Mouse (Mus musculus) lung, postnatal 25 days (tissue): Measurements from ENCODE around the gene Pts.
A peak's percentile ranks its signal among the peaks of the same experiment; 100 is the strongest.

Experiments
- DNase-seq: peaks from one replicate; pipeline ENCODE4 v3.0.0; 2022; ENCODE audit warnings: low spot score

The Pts gene

GRCm38 (mm10) chr9:50530890-50531289 is 2.4 kb upstream of the Pts start:
- no peak for DNase-seq

GRCm38 (mm10) chr9:50527860-50528259 is 664 bp downstream of the Pts start:
- no peak for DNase-seq

GRCm38 (mm10) chr9:50525585-50525984 is 2.9 kb downstream of the Pts start:
- DNase-seq = no peak

GRCm38 (mm10) chr9:50524936-50525335 is 3.6 kb downstream of the Pts start:
- no peak for DNase-seq

GRCm38 (mm10) chr9:50522574-50522973 is 6.0 kb downstream of the Pts start:
- DNase-seq = no peak

- DNase-seq = no peak
Measured at GRCm38 (mm10) chr9:50521562-50521961, 7.0 kb downstream of the Pts start.

GRCm38 (mm10) chr9:50520748-50521147 is 7.8 kb downstream of the Pts start:
- no peak for DNase-seq

GRCm38 (mm10) chr9:50518781-50519180 is 9.7 kb downstream of the Pts start:
- no peak for DNase-seq

GRCm38 (mm10) chr9:50515462-50515861 is 13.1 kb downstream of the Pts start:
- DNase-seq = no peak

- no peak for DNase-seq
Measured at GRCm38 (mm10) chr9:50507570-50507969, 21.0 kb downstream of the Pts start.

- DNase-seq = no peak
Measured at GRCm38 (mm10) chr9:50505405-50505804, 23.1 kb downstream of the Pts start.

- DNase-seq = no peak
Measured at GRCm38 (mm10) chr9:50502949-50503348, 25.6 kb downstream of the Pts start.

- no peak for DNase-seq
Measured at GRCm38 (mm10) chr9:50500974-50501501, 27.5 kb downstream of the Pts start.

GRCm38 (mm10) chr9:50500467-50500973 is 28.0 kb downstream of the Pts start:
- DNase-seq = no peak

GRCm38 (mm10) chr9:50499781-50500180 is 28.7 kb downstream of the Pts start:
- no peak for DNase-seq

GRCm38 (mm10) chr9:50498815-50499214 is 29.7 kb downstream of the Pts start:
- no peak for DNase-seq

GRCm38 (mm10) chr9:50497536-50497935 is 31.0 kb downstream of the Pts start:
- DNase-seq = no peak

- DNase-seq = no peak
Measured at GRCm38 (mm10) chr9:50497076-50497475, 31.4 kb downstream of the Pts start.

GRCm38 (mm10) chr9:50496546-50496945 is 32.0 kb downstream of the Pts start:
- DNase-seq = peak; percentile 37

- DNase-seq = no peak
Measured at GRCm38 (mm10) chr9:50496151-50496505, 32.4 kb downstream of the Pts start.

GRCm38 (mm10) chr9:50495405-50496150 is 32.9 kb downstream of the Pts start:
- DNase-seq = peak; percentile 51

GRCm38 (mm10) chr9:50494311-50494710 is 34.2 kb downstream of the Pts start, which contains the start of gene Plet1:
Gene Plet1 (plus strand): TSS chr9:50494525.
- no peak for DNase-seq

GRCm38 (mm10) chr9:50493777-50494176 is 34.7 kb downstream of the Pts start:
- DNase-seq = no peak

- no peak for DNase-seq
Measured at GRCm38 (mm10) chr9:50491531-50492045, 36.9 kb downstream of the Pts start.
